Mouse (Mus musculus) thymus, adult 2 months (tissue): ENCODE results near the gene Taf8. TPM values are rescaled to one million over a fixed set of nuclear protein-coding genes. Genes with fewer than 3 reads are reported as not detected.

ENCODE experiments used
- DNase-seq: peaks from one replicate; pipeline ENCODE4 v3.0.0; 2021
- H3K27ac ChIP-seq: fragments of 200-500 bp; 2 replicates; pipeline ENCODE4 v1.5.1; 2012; ENCODE audit warnings: low read length, control low read depth; ENCODE audit not compliant: control insufficient read depth, insufficient read depth
- H3K27me3 ChIP-seq: fragments of 200-500 bp; 2 replicates; pipeline ENCODE4 v1.6.1; 2012; ENCODE audit warnings: mild to moderate bottlenecking, low read length, moderate library complexity, mixed read lengths; ENCODE audit not compliant: control insufficient read depth, insufficient read depth
- H3K36me3 ChIP-seq: fragments of 200-500 bp; 2 replicates; pipeline ENCODE4 v1.6.1; 2012; ENCODE audit warnings: mild to moderate bottlenecking, low read length, moderate library complexity; ENCODE audit not compliant: control insufficient read depth, insufficient read depth
- H3K4me1 ChIP-seq: fragments of 200-500 bp; replicated peaks from 2 replicates; pipeline ENCODE4 v1.6.1; 2012; ENCODE audit warnings: low read length; ENCODE audit not compliant: control insufficient read depth, insufficient read depth
- H3K4me3 ChIP-seq: fragments of 200-500 bp; 2 replicates; pipeline ENCODE4 v1.5.1; 2012; ENCODE audit warnings: mild to moderate bottlenecking, low read length, control low read depth, moderate library complexity; ENCODE audit not compliant: control insufficient read depth, insufficient read depth
- CTCF ChIP-seq: fragments of 200-500 bp; IDR thresholded peaks from 2 replicates; pipeline ENCODE4 v1.5.1; 2012; ENCODE audit warnings: mild to moderate bottlenecking, control low read depth, low read length, moderate library complexity, borderline replicate concordance; ENCODE audit not compliant: control insufficient read depth, poor library complexity, insufficient read depth; ENCODE audit errors: extremely low read depth
- POLR2A ChIP-seq: fragments of 200-500 bp; IDR thresholded peaks from 2 replicates; pipeline ENCODE4 v1.6.1; 2012; ENCODE audit warnings: mild to moderate bottlenecking, low read length, control low read depth, moderate library complexity; ENCODE audit not compliant: control insufficient read depth, poor library complexity, insufficient read depth; ENCODE audit errors: extremely low read depth
- WGBS: fragments of 180-500 bp; shearing (Covaris S2); methylation state at CpG from one replicate; pipeline ENCODE4 v1.1.7; 2018; 5-methylcytosine and 5-hydroxymethylcytosine counted together
- polyA plus RNA-seq: library from polyadenylated mRNA; depleted of rRNA; stranded (reverse); fragments of >200 nt; gene quantifications from 2 replicates; pipeline ENCODE4 v1.2.3, GENCODE M21; 2012

The Taf8 gene
- polyA plus RNA-seq, 1 experiment = 74.3 TPM

- WGBS = 33% methylated on average over 4 of the region's 4 CpGs
- peak overlapping the region; percentile 64 for H3K27ac ChIP-seq
- TF ChIP-seq POLR2A (no peak), CTCF (no peak)
- H3K27me3 ChIP-seq = no peaks in the 10 kb centered on the region
- no peak overlapping the region for H3K4me3 ChIP-seq
- DNase-seq = peak; percentile 43
- peaks cover 65% of the 10 kb centered on the region for H3K4me1 ChIP-seq
- peaks cover 29% of the 10 kb centered on the region for H3K36me3 ChIP-seq
Measured at GRCm38 (mm10) chr17:47539128-47539527, 37.0 kb upstream of the Taf8 start.

- no peak for TF ChIP-seq CTCF
- no peak for TF ChIP-seq POLR2A
- Histone ChIP-seq H3K4me3 (no peak overlapping the region), H3K4me1 (peaks cover 65% of the 10 kb centered on the region), H3K27me3 (no peaks in the 10 kb centered on the region), H3K27ac (peak overlapping the region; percentile 57; the same call in 1 of the 2 replicates), H3K36me3 (peaks cover 22% of the 10 kb centered on the region)
- DNase-seq = no peak
- WGBS = 96% methylated on average over 3 of the region's 3 CpGs
Measured at GRCm38 (mm10) chr17:47538049-47538448, 36.0 kb upstream of the Taf8 start.

- Histone ChIP-seq H3K4me1 (peaks cover 64% of the 10 kb centered on the region), H3K27ac (peak overlapping the region; percentile 97), H3K4me3 (no peak overlapping the region), H3K27me3 (no peaks in the 10 kb centered on the region), H3K36me3 (peaks cover 20% of the 10 kb centered on the region)
- peak; percentile 72 for DNase-seq
- 0 out of 2 replicates have a peak, but pooled peaks have one; percentile 28 for TF ChIP-seq POLR2A
- no peak for TF ChIP-seq CTCF
- 9% methylated on average over 9 of the region's 9 CpGs for whole genome bisulfite sequencing
Measured at GRCm38 (mm10) chr17:47535812-47536236, 33.7 kb upstream of the Taf8 start.

GRCm38 (mm10) chr17:47533691-47534090 lies 31.6 kb upstream of the Taf8 start:
- Histone ChIP-seq H3K36me3 (peaks cover 16% of the 10 kb centered on the region), H3K27ac (peak overlapping the region; percentile 94), H3K27me3 (no peaks in the 10 kb centered on the region), H3K4me3 (no peak overlapping the region), H3K4me1 (peaks cover 66% of the 10 kb centered on the region)
- no peak for TF ChIP-seq CTCF
- 0 out of 2 replicates have a peak, but pooled peaks have one; percentile 30 for TF ChIP-seq POLR2A
- 11% methylated on average over 13 of the region's 13 CpGs for WGBS
- peak; percentile 33 for DNase-seq

GRCm38 (mm10) chr17:47532364-47532763 lies 30.3 kb upstream of the Taf8 start:
- Histone ChIP-seq H3K27ac (peak overlapping the region; percentile 94), H3K36me3 (peaks cover 7% of the 10 kb centered on the region), H3K27me3 (no peaks in the 10 kb centered on the region), H3K4me1 (peaks cover 71% of the 10 kb centered on the region), H3K4me3 (no peak overlapping the region)
- no peak for DNase-seq
- TF ChIP-seq CTCF (no peak), POLR2A (no peak)
- WGBS = 88% methylated on average over 5 of the region's 5 CpGs

- DNase-seq = peak; percentile 87
- WGBS = 4% methylated on average over 10 of the region's 10 CpGs
- peaks cover 77% of the 10 kb centered on the region for H3K4me1 ChIP-seq
Measured at GRCm38 (mm10) chr17:47531387-47531818, 29.3 kb upstream of the Taf8 start.

GRCm38 (mm10) chr17:47529595-47529994 lies 27.5 kb upstream of the Taf8 start:
- Histone ChIP-seq H3K27ac (peak overlapping the region; percentile 96), H3K36me3 (peaks cover 16% of the 10 kb centered on the region), H3K27me3 (no peaks in the 10 kb centered on the region), H3K4me3 (no peak overlapping the region), H3K4me1 (peaks cover 78% of the 10 kb centered on the region)
- WGBS = 71% methylated on average over 11 of the region's 11 CpGs
- DNase-seq = peak; percentile 50
- TF ChIP-seq POLR2A (no peak), CTCF (peak; percentile 33; the same call in 1 of the 2 replicates)

More at GRCm38 (mm10) chr17:47531387-47531818, 29.3 kb upstream of the Taf8 start:
- Histone ChIP-seq H3K4me3 (no peak overlapping the region), H3K27ac (peak overlapping the region; percentile 96), H3K36me3 (peaks cover 7% of the 10 kb centered on the region), H3K27me3 (no peaks in the 10 kb centered on the region)
- no peak for TF ChIP-seq CTCF
- no peak for TF ChIP-seq POLR2A
